Mouse (Mus musculus) CH12.LX (cell line): ENCODE results near the gene Bnipl. TPM values are rescaled to one million over a fixed set of nuclear protein-coding genes. Genes with fewer than 3 reads are reported as not detected.

Experiments
- DNase-seq: peaks from one replicate; pipeline ENCODE4 v3.0.0-alpha.2; 2013; ENCODE audit errors: extremely low read depth
- H3K27ac ChIP-seq: 2 replicates; pipeline ENCODE4 v1.5.1; 2012; ENCODE audit warnings: low read depth, mild to moderate bottlenecking, control low read depth, moderate library complexity; ENCODE audit not compliant: insufficient read depth
- H3K27me3 ChIP-seq: replicated peaks from 2 replicates; pipeline ENCODE3; 2012; ENCODE audit warnings: inconsistent platforms
- H3K36me3 ChIP-seq, 2 experiments: replicated peaks in 1 of 2; 2 replicates each; pipeline versions ENCODE3 to v1.6.1; 2012; ENCODE audit warnings: inconsistent platforms in 1 of 2, low read length in 1 of 2, mild to moderate bottlenecking in 1 of 2, mixed read lengths in 1 of 2, moderate library complexity in 1 of 2; ENCODE audit not compliant: control insufficient read depth in 1 of 2, insufficient read depth in 1 of 2
- H3K4me1 ChIP-seq, 2 experiments: 2 replicates each; pipeline ENCODE4 v1.6.1; 2012; ENCODE audit warnings: inconsistent platforms in 1 of 2, moderate library complexity in 1 of 2; ENCODE audit not compliant: insufficient read depth in 2 of 2, control insufficient read depth in 1 of 2
- H3K4me2 ChIP-seq: 2 replicates; pipeline ENCODE4 v1.6.1; 2012; ENCODE audit warnings: low read depth, mild to moderate bottlenecking, control low read depth; ENCODE audit not compliant: poor library complexity, insufficient read depth, severe bottlenecking
- H3K4me3 ChIP-seq, 3 experiments: fragments of 150-350 bp in 1 of 3; sonication (generic) in 1 of 3; replicated peaks in 1 of 3; 2 replicates each; pipeline versions ENCODE3 to v1.5.1; 2011 to 2012; ENCODE audit warnings: low read depth in 2 of 3, low read length in 2 of 3, mild to moderate bottlenecking in 2 of 3, moderate library complexity in 2 of 3, control low read depth in 1 of 3, improper control_type of control experiment in 1 of 3, inconsistent platforms in 1 of 3, mixed read lengths in 1 of 3; ENCODE audit not compliant: poor library complexity in 1 of 3
- H3K79me2 ChIP-seq: replicated peaks from 2 replicates; pipeline ENCODE4 v1.6.1; 2012; ENCODE audit warnings: mild to moderate bottlenecking, moderate library complexity; ENCODE audit not compliant: control insufficient read depth, poor library complexity, insufficient read depth, severe bottlenecking; ENCODE audit errors: extremely low read depth
- H3K9ac ChIP-seq: 2 replicates; pipeline ENCODE4 v1.6.1; 2012; ENCODE audit warnings: low read depth, mild to moderate bottlenecking, control low read depth, moderate library complexity; ENCODE audit not compliant: insufficient read depth
- H3K9me3 ChIP-seq: replicated peaks from 2 replicates; pipeline ENCODE3; 2012; ENCODE audit warnings: low read length, inconsistent platforms, mixed read lengths
- BHLHE40 ChIP-seq: IDR thresholded peaks from 2 replicates; pipeline ENCODE4 v1.6.1; 2011; ENCODE audit warnings: mild to moderate bottlenecking, low read depth, low read length, improper control_type of control experiment
- E2F4 ChIP-seq: IDR thresholded peaks from 2 replicates; pipeline ENCODE4 v1.6.1; 2011; ENCODE audit warnings: low read depth, low read length, improper control_type of control experiment; ENCODE audit not compliant: insufficient replicate concordance
- ELF1 ChIP-seq: IDR thresholded peaks from 2 replicates; pipeline ENCODE4 v1.6.1; 2014; ENCODE audit warnings: low read depth, mild to moderate bottlenecking, inconsistent platforms, low read length, improper control_type of control experiment
- ETS1 ChIP-seq: conservative IDR thresholded peaks from 2 replicates; pipeline ENCODE4 v1.6.1; 2012; ENCODE audit warnings: low read depth, mild to moderate bottlenecking, inconsistent platforms, low read length, improper control_type of control experiment, moderate library complexity
- GABPA ChIP-seq: IDR thresholded peaks from 2 replicates; pipeline ENCODE4 v1.6.1; 2012; ENCODE audit warnings: low read depth, low read length, improper control_type of control experiment, inconsistent platforms; ENCODE audit not compliant: insufficient replicate concordance
- HCFC1 ChIP-seq: IDR thresholded peaks from 2 replicates; pipeline ENCODE4 v1.6.1; 2012; ENCODE audit warnings: low read depth, mild to moderate bottlenecking, inconsistent platforms, low read length, improper control_type of control experiment
- IRF4 ChIP-seq: IDR thresholded peaks from 2 replicates; pipeline ENCODE4 v1.6.1; 2014; ENCODE audit warnings: low read depth, mild to moderate bottlenecking, inconsistent platforms, low read length, improper control_type of control experiment
- JUN ChIP-seq: IDR thresholded peaks from 2 replicates; pipeline ENCODE4 v1.6.1; 2011; ENCODE audit warnings: low read depth, mild to moderate bottlenecking, low read length, improper control_type of control experiment, moderate library complexity; ENCODE audit not compliant: insufficient read depth
- KAT2A ChIP-seq: IDR thresholded peaks from 2 replicates; pipeline ENCODE4 v1.6.1; 2012; ENCODE audit warnings: low read length, improper control_type of control experiment, inconsistent platforms; ENCODE audit not compliant: insufficient replicate concordance
- MAFK ChIP-seq: IDR thresholded peaks from 2 replicates; pipeline ENCODE4 v1.6.1; 2011; ENCODE audit warnings: low read length, improper control_type of control experiment; ENCODE audit not compliant: insufficient replicate concordance
- MAX ChIP-seq: IDR thresholded peaks from 2 replicates; pipeline ENCODE4 v1.6.1; 2011; ENCODE audit warnings: low read length, improper control_type of control experiment
- MEF2A ChIP-seq: IDR thresholded peaks from 2 replicates; pipeline ENCODE4 v1.6.1; 2014; ENCODE audit warnings: low read depth, mild to moderate bottlenecking, inconsistent platforms, low read length, improper control_type of control experiment, borderline replicate concordance
- MXI1 ChIP-seq: IDR thresholded peaks from 2 replicates; pipeline ENCODE4 v1.6.1; 2011; ENCODE audit warnings: mild to moderate bottlenecking, low read depth, low read length, improper control_type of control experiment
- MYC ChIP-seq: IDR thresholded peaks from 2 replicates; pipeline ENCODE4 v1.6.1; 2011; ENCODE audit warnings: low read depth, mild to moderate bottlenecking, improper control_type of control experiment, low read length
- NELFE ChIP-seq: IDR thresholded peaks from 2 replicates; pipeline ENCODE4 v1.6.1; 2011; ENCODE audit warnings: low read depth, low read length, improper control_type of control experiment
- NRF1 ChIP-seq: IDR thresholded peaks from 2 replicates; pipeline ENCODE4 v1.6.1; 2014; ENCODE audit warnings: low read depth, mild to moderate bottlenecking, inconsistent platforms, low read length, improper control_type of control experiment, moderate library complexity
- POLR2A ChIP-seq: IDR thresholded peaks from 2 replicates; pipeline ENCODE4 v1.6.1; 2011; ENCODE audit warnings: low read depth, mild to moderate bottlenecking, improper control_type of control experiment, low read length
- RCOR1 ChIP-seq: conservative IDR thresholded peaks from 2 replicates; pipeline ENCODE4 v1.6.1; 2012; ENCODE audit warnings: low read depth, mild to moderate bottlenecking, inconsistent platforms, low read length, improper control_type of control experiment
- SIN3A ChIP-seq: IDR thresholded peaks from 2 replicates; pipeline ENCODE4 v1.6.1; 2012; ENCODE audit warnings: low read length, improper control_type of control experiment, inconsistent platforms
- TBP ChIP-seq: conservative IDR thresholded peaks from 2 replicates; pipeline ENCODE4 v1.6.1; 2011; ENCODE audit warnings: low read depth, low read length, improper control_type of control experiment
- TCF12 ChIP-seq: IDR thresholded peaks from 2 replicates; pipeline ENCODE4 v1.6.1; 2014; ENCODE audit warnings: low read depth, mild to moderate bottlenecking, inconsistent platforms, low read length, improper control_type of control experiment
- USF2 ChIP-seq: conservative IDR thresholded peaks from 2 replicates; pipeline ENCODE4 v1.6.1; 2011; ENCODE audit warnings: low read depth, low read length, improper control_type of control experiment
- ZNF384 ChIP-seq: IDR thresholded peaks from 2 replicates; pipeline ENCODE4 v1.6.1; 2012; ENCODE audit warnings: low read depth, low read length, improper control_type of control experiment, inconsistent platforms
- dilution Hi-C: fragments of 300-500 bp; cut with MboI; formaldehyde crosslinking; loops from 2 replicates; pipeline ENCODE4 v1.14.3; 2020; ENCODE audit warnings: low sequenced_read_pairs; ENCODE audit not compliant: extremely low pct_unique_long_range_greater_than_20kb, extremely low pct_ligation_motif_present
- in situ Hi-C: fragments of 300-500 bp; cut with MboI; formaldehyde crosslinking; loops from 3 replicates; pipeline ENCODE4 v1.14.3; 2019; ENCODE audit warnings: low sequenced_read_pairs, low pct_ligation_motif_present, low pct_unique_long_range_greater_than_20kb, mixed read lengths
- polyA plus RNA-seq: library from polyadenylated mRNA; unstranded; fragments of >175 nt; gene quantifications from 2 replicates; pipeline ENCODE4 v1.2.1, GENCODE M21; 2012; ENCODE audit warnings: low read depth; ENCODE audit not compliant: insufficient read length
- total RNA-seq, 2 experiments: library from RNA; depleted of rRNA; stranded (reverse); fragments of 300-350 nt in 1 of 2; fragments of >200 nt in 1 of 2; gene quantifications; 2 replicates each; pipeline ENCODE4 v1.2.3; 2012 to 2014

The Bnipl gene
- total and polyA plus RNA-seq, 3 experiments = 0.33 TPM; not detected in 2

DNA sequence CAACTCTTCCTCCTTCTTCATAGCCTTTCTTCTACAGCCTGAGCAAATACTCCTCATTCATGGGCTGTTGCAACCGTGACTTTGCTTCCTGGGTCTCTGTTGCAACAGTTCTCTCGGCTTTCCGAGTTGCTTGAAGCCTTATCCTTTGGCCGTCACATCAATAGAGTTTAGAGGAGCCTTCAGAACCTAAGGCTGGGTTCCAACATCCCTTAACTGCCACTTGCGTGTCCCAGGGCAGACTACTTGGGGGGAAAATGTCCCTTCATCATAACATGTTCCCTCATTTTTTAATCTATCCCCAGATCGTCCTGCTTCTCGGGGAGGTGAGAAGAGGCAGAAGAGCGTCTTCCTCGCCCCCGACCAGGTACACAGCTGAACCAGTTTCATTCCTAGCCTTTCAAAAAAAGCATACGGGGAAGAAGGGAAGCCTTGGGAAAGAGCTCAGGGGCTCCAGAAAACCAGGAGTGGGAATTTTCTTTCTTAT lies 31.4 kb upstream of the Bnipl start:
- H3K4me3 ChIP-seq = peak overlapping the region; percentile 68 to 86 (median 75)
- TF ChIP-seq KAT2A (no peak), TBP (peak; percentile 40; the same call in 1 of the 2 replicates)
- peaks cover 0 to 23% of the 10 kb centered on the region in 2 experiments; a peak in 2 of 4 replicates for H3K4me1 ChIP-seq
- no peaks in the 10 kb centered on the region for H3K27me3 ChIP-seq
- in situ Hi-C loops (no loop called here), dilution Hi-C loops (no loop called here)
- H3K79me2 ChIP-seq = 0 out of 2 replicates have a peak, but pooled peaks cover 2% of the 10 kb centered on the region
- H3K9ac ChIP-seq = peak overlapping the region; percentile 96
- peak overlapping the region; percentile 41; the same call in 1 of the 2 replicates for H3K27ac ChIP-seq
- no peaks in the 10 kb centered on the region for H3K9me3 ChIP-seq
- H3K4me2 ChIP-seq = peak overlapping the region; percentile 80
- peaks cover 0 to 2% of the 10 kb centered on the region in 2 experiments for H3K36me3 ChIP-seq
- peak; percentile 37 for DNase-seq

DNA sequence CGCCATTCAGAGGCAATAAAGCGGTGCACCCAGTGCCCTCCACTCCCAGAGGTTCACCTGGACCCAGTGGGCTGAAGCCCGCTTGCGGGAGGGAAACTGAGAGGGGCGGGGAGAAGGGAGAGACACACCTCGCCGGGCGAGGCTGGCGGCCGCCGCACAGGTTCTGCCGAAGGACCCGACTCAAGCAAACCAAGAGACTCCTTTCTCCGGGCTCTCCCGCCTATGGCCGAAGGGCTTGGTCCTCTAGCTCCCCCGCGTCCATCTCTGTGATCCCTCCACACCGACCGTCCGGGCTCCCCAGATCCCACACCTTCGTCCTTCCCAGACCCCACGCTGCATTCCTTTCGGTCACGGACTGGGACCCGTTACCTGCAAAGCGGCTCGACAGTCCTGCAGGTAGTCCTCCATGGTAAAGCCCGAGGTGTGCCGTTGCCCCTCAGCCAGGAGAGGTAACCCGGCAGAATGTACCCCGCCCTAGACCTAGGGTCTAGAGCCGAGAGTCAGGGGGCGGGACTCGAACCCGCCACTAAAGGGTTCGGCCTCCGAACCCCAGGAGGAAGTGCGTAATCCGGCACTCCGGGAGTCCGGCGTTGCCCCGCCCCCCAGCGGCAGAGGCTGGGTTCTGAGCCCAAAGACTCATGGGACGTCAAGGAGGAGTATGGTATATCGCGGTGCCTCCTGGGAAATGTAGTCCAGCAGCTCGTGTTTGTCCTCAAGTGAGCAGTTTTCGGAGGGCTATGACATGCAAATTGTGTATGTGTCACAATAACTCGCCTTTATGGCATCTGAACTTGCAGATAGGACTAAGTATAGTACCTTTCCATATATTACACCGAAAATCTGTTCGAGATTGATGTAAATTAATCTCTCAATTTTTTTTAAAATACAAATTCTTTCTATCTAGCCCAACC lies 30.5 kb upstream of the Bnipl start, which contains the start of the genes Mindy1 and Prune1:
TSS of gene Mindy1 (plus strand) at position 130 of the 911 bp plus-strand sequence.
TSS of gene Prune1 (minus strand) at position 861 of the 911 bp plus-strand sequence.
- Histone ChIP-seq H3K4me1 (peaks cover 0 to 31% of the 10 kb centered on the region in 2 experiments; a peak in 2 of 4 replicates), H3K27ac (peak within 1 kb of the TSS; percentile 41), H3K4me2 (peak within 1 kb of the TSS; percentile 80), H3K36me3 (peaks cover 0 to 2% of the 10 kb centered on the region in 2 experiments), H3K4me3 (peak within 1 kb of the TSS; percentile 81 to 93 (median 86)), H3K79me2 (0 out of 2 replicates have a peak, but pooled peaks cover 2% of the 10 kb centered on the region), H3K27me3 (no peaks in the 10 kb centered on the region)
- dilution Hi-C loops (no loop called here), in situ Hi-C loops (no loop called here)
- peak; percentile 99 for DNase-seq
- TF ChIP-seq ELF1 (peak; percentile 85), ZNF384 (peak; percentile 38; the same call in 1 of the 2 replicates), MEF2A (no peak; the same call in 1 of the 2 replicates), POLR2A (peak; percentile 48; the same call in 1 of the 2 replicates), USF2 (0 out of 2 replicates have a peak, but pooled peaks have one; percentile 12), TBP (peak; percentile 68; the same call in 1 of the 2 replicates), MXI1 (peak; percentile 64; the same call in 1 of the 2 replicates), TCF12 (peak; percentile 61), GABPA (peak; percentile 50; the same call in 1 of the 2 replicates), E2F4 (no peak), MYC (peak; percentile 78; the same call in 1 of the 2 replicates), NELFE (0 out of 2 replicates have a peak, but pooled peaks have one; percentile 10), SIN3A (peak; percentile 86), JUN (no peak), IRF4 (peak; percentile 65), HCFC1 (peak; percentile 99), ETS1 (0 out of 2 replicates have a peak, but pooled peaks have one; percentile 31), KAT2A (peak; percentile 96; the same call in 1 of the 2 replicates), MAX (peak; percentile 33; the same call in 1 of the 2 replicates), NRF1 (peak; percentile 46; the same call in 1 of the 2 replicates), BHLHE40 (0 out of 2 replicates have a peak, but pooled peaks have one; percentile 21), MAFK (no peak), RCOR1 (no peak)
- TF ChIP-seq, all 38 proteins: peak for 18
- Histone ChIP-seq H3K9ac (peak within 1 kb of the TSS; percentile 96), H3K9me3 (no peaks in the 10 kb centered on the region)
